Mouse (Mus musculus) liver, postnatal 0 days (tissue): ENCODE results near the gene Spice1. TPM values are rescaled to one million over a fixed set of nuclear protein-coding genes. Genes with fewer than 3 reads are reported as not detected.

Source experiments
- ATAC-seq: fragments of 200-750 bp; cut with Nextera tagmentation; 2 replicates; pipeline ENCODE4 v1.8.0; 2017; ENCODE audit warnings: mild to moderate bottlenecking, moderate library complexity
- DNase-seq: peaks from one replicate; pipeline ENCODE4 v3.0.0-alpha.2; 2016
- H3K27ac ChIP-seq: fragments of 300-500 bp; sonication (generic); 2 replicates; pipeline ENCODE4 v1.5.1; 2014; ENCODE audit warnings: antibody characterized with exemption, moderate library complexity, mild to moderate bottlenecking, low read depth
- H3K27me3 ChIP-seq: fragments of 300-500 bp; sonication (generic); 2 replicates; pipeline ENCODE4 v1.6.1; 2014; ENCODE audit warnings: low read length, control low read depth, mixed read lengths; ENCODE audit not compliant: insufficient read depth
- H3K36me3 ChIP-seq: fragments of 300-500 bp; sonication (generic); replicated peaks from 2 replicates; pipeline ENCODE4 v1.6.1; 2014; ENCODE audit warnings: mild to moderate bottlenecking, control low read depth, low read length, moderate library complexity, mixed read lengths; ENCODE audit not compliant: insufficient read depth
- H3K4me1 ChIP-seq: fragments of 300-500 bp; sonication (generic); 2 replicates; pipeline ENCODE4 v1.6.1; 2014; ENCODE audit warnings: antibody characterized with exemption, mild to moderate bottlenecking, control low read depth; ENCODE audit not compliant: insufficient read depth
- H3K4me2 ChIP-seq: fragments of 300-500 bp; sonication (generic); 2 replicates; pipeline ENCODE4 v1.6.1; 2014; ENCODE audit warnings: low read depth, mild to moderate bottlenecking, low read length, moderate library complexity, mixed read lengths
- H3K4me3 ChIP-seq: fragments of 300-500 bp; sonication (generic); 2 replicates; pipeline ENCODE4 v1.5.1; 2014; ENCODE audit warnings: low read depth, low read length
- H3K9ac ChIP-seq: fragments of 300-500 bp; sonication (generic); replicated peaks from 2 replicates; pipeline ENCODE4 v1.6.1; 2014; ENCODE audit warnings: mild to moderate bottlenecking, moderate library complexity
- H3K9me3 ChIP-seq: fragments of 300-500 bp; sonication (generic); 2 replicates; pipeline ENCODE4 v1.6.1; 2016; ENCODE audit warnings: mild to moderate bottlenecking, control low read depth, low read length, mixed read lengths
- CTCF ChIP-seq: sonication (generic); IDR thresholded peaks from 2 replicates; pipeline ENCODE4 v1.5.1; 2016; ENCODE audit warnings: antibody characterized with exemption, low read depth
- EP300 ChIP-seq: IDR thresholded peaks from 2 replicates; pipeline ENCODE4 v1.6.1; 2016; ENCODE audit warnings: antibody characterized with exemption, low read depth, mild to moderate bottlenecking
- WGBS: fragments of 180-500 bp; shearing (Covaris S2); extraction: QIAGEN DNeasy Blood & Tissue Kit; methylation state at CpG from one replicate; pipeline ENCODE4 v1.1.7; 2014; ENCODE audit not compliant: insufficient replicate concordance; 5-methylcytosine and 5-hydroxymethylcytosine counted together
- polyA plus RNA-seq: library from polyadenylated mRNA; unstranded; fragments of >200 nt; fragmentation: Nextera tagmentation; extraction: Ambion mirVana; gene quantifications from 2 replicates; pipeline ENCODE4 v1.2.1, GENCODE M21; 2015

Spice1 gene
- polyA plus RNA-seq, 1 experiment from 2014 or later = 4.1 TPM

GRCm38 (mm10) chr16:44408290-44408689 lies 61.4 kb downstream of the Spice1 start:
- no peak for TF ChIP-seq EP300
- no peak for TF ChIP-seq CTCF
- no peak overlapping the region for H3K4me2 ChIP-seq
- DNase-seq (no peak), ATAC-seq (no peak)
- no peaks in the 10 kb centered on the region for H3K27me3 ChIP-seq
- no peaks in the 10 kb centered on the region for H3K36me3 ChIP-seq
- no peak overlapping the region for H3K4me3 ChIP-seq
- 86% methylated on average over 2 of the region's 2 CpGs for WGBS
- no peak overlapping the region for H3K9ac ChIP-seq
- H3K27ac ChIP-seq = no peak overlapping the region
- H3K4me1 ChIP-seq = no peaks in the 10 kb centered on the region
- no peaks in the 10 kb centered on the region; the same call in 1 of the 2 replicates for H3K9me3 ChIP-seq

GRCm38 (mm10) chr16:44410176-44410575 lies 63.3 kb downstream of the Spice1 start:
- H3K9ac ChIP-seq = no peak overlapping the region
- H3K9me3 ChIP-seq = no peaks in the 10 kb centered on the region
- H3K4me1 ChIP-seq = no peaks in the 10 kb centered on the region
- TF ChIP-seq EP300 = no peak
- no peak for TF ChIP-seq CTCF
- 25% methylated on average over 6 of the region's 6 CpGs for WGBS
- DNase-seq (no peak), ATAC-seq (no peak)
- H3K4me3 ChIP-seq = no peak overlapping the region
- no peaks in the 10 kb centered on the region for H3K27me3 ChIP-seq
- H3K4me2 ChIP-seq = no peak overlapping the region
- no peaks in the 10 kb centered on the region for H3K36me3 ChIP-seq
- H3K27ac ChIP-seq = no peak overlapping the region

GRCm38 (mm10) chr16:44417596-44417995 lies 70.7 kb downstream of the Spice1 start:
- Histone ChIP-seq H3K27me3 (no peaks in the 10 kb centered on the region), H3K36me3 (no peaks in the 10 kb centered on the region), H3K27ac (no peak overlapping the region), H3K9ac (no peak overlapping the region), H3K4me1 (no peaks in the 10 kb centered on the region), H3K4me2 (no peak overlapping the region), H3K9me3 (no peaks in the 10 kb centered on the region), H3K4me3 (no peak overlapping the region)
- no peak for DNase-seq
- no peak for ATAC-seq
- TF ChIP-seq EP300 = no peak
- no peak for TF ChIP-seq CTCF
- WGBS = 79% methylated on average over 8 of the region's 8 CpGs

- Histone ChIP-seq H3K4me1 (no peaks in the 10 kb centered on the region), H3K27ac (no peak overlapping the region), H3K36me3 (no peaks in the 10 kb centered on the region), H3K4me2 (no peak overlapping the region), H3K27me3 (no peaks in the 10 kb centered on the region), H3K4me3 (no peak overlapping the region), H3K9me3 (no peaks in the 10 kb centered on the region), H3K9ac (no peak overlapping the region)
- WGBS = 73% methylated on average over 8 of the region's 8 CpGs
- TF ChIP-seq EP300 = no peak
- no peak for TF ChIP-seq CTCF
- no peak for ATAC-seq
- no peak for DNase-seq
Observed at GRCm38 (mm10) chr16:44421735-44422134, 74.8 kb downstream of the Spice1 start.

GRCm38 (mm10) chr16:44423499-44423898 lies 76.6 kb downstream of the Spice1 start:
- Histone ChIP-seq H3K4me1 (no peaks in the 10 kb centered on the region), H3K4me2 (no peak overlapping the region), H3K27ac (no peak overlapping the region), H3K9ac (no peak overlapping the region), H3K36me3 (no peaks in the 10 kb centered on the region), H3K27me3 (no peaks in the 10 kb centered on the region), H3K9me3 (no peaks in the 10 kb centered on the region), H3K4me3 (no peak overlapping the region)
- DNase-seq (no peak), ATAC-seq (no peak)
- TF ChIP-seq CTCF (no peak), EP300 (no peak)
- 57% methylated on average over 3 of the region's 3 CpGs for WGBS

- H3K36me3 ChIP-seq = no peaks in the 10 kb centered on the region
- H3K27ac ChIP-seq = no peak overlapping the region
- no peak overlapping the region for H3K9ac ChIP-seq
- no peaks in the 10 kb centered on the region for H3K4me1 ChIP-seq
- DNase-seq (no peak), ATAC-seq (no peak)
- no peak overlapping the region for H3K4me3 ChIP-seq
- TF ChIP-seq EP300 (no peak), CTCF (no peak)
- no peaks in the 10 kb centered on the region for H3K9me3 ChIP-seq
- no peaks in the 10 kb centered on the region for H3K27me3 ChIP-seq
- 64% methylated on average over 5 of the region's 5 CpGs for WGBS
- H3K4me2 ChIP-seq = no peak overlapping the region
Observed at GRCm38 (mm10) chr16:44428456-44428855, 81.5 kb downstream of the Spice1 start.

GRCm38 (mm10) chr16:44430021-44430420 lies 83.1 kb downstream of the Spice1 start:
- Histone ChIP-seq H3K4me3 (no peak overlapping the region), H3K27me3 (no peaks in the 10 kb centered on the region), H3K4me2 (no peak overlapping the region), H3K9me3 (no peaks in the 10 kb centered on the region), H3K36me3 (no peaks in the 10 kb centered on the region), H3K4me1 (no peaks in the 10 kb centered on the region), H3K27ac (no peak overlapping the region), H3K9ac (no peak overlapping the region)
- no peak for ATAC-seq
- DNase-seq = no peak
- TF ChIP-seq CTCF (no peak), EP300 (no peak)
- 75% methylated on average over 7 of the region's 7 CpGs for WGBS
